Mouse (Mus musculus): ENCODE measurements around the gene Slc25a44. TPM values are rescaled to one million over a fixed set of nuclear protein-coding genes. Genes with fewer than 3 reads are reported as not detected.

Gene Slc25a44
- polyA plus RNA-seq, 1 experiment from 2014 or later: 18.3 TPM

DNA sequence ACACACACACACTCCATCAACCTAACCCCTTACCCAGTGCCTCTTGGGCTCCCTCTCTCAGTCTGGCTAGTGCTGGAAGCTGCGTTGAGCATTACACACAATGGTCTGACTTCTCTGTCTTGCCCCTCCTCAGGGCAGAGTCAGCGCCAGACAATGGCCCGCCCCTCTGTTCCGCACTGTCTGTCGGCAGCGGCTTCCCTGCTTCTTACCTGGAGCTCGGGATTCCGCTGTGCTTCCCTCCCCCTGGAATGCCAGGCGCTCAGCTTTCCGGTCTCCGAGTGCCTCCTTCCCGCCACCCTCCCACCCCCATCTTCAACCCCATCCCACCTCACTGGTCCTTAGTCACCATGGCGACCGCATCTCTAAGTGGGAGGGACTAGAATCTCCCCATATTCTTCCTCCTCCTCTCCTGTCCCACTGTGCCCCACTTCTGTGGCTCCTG is 33.9 kb upstream of the Slc25a44 start:
- Histone ChIP-seq H3K4me1 (peaks cover 29% of the 10 kb centered on the region), H3K27me3 (0 out of 2 replicates have a peak, but pooled peaks cover 22% of the 10 kb centered on the region), H3K9me3 (no peaks in the 10 kb centered on the region), H3K27ac (no peak overlapping the region), H3K4me2 (replicated peaks) (peak overlapping the region; percentile 57), H3K36me3 (no peaks in the 10 kb centered on the region), H3K9ac (peak overlapping the region; percentile 48), H3K4me3 (peak overlapping the region; percentile 30)
- 3% methylated on average over 14 of the region's 14 CpGs for WGBS
- ATAC-seq (ENCODE audit: low FRiP score, low read depth): no peak

DNA sequence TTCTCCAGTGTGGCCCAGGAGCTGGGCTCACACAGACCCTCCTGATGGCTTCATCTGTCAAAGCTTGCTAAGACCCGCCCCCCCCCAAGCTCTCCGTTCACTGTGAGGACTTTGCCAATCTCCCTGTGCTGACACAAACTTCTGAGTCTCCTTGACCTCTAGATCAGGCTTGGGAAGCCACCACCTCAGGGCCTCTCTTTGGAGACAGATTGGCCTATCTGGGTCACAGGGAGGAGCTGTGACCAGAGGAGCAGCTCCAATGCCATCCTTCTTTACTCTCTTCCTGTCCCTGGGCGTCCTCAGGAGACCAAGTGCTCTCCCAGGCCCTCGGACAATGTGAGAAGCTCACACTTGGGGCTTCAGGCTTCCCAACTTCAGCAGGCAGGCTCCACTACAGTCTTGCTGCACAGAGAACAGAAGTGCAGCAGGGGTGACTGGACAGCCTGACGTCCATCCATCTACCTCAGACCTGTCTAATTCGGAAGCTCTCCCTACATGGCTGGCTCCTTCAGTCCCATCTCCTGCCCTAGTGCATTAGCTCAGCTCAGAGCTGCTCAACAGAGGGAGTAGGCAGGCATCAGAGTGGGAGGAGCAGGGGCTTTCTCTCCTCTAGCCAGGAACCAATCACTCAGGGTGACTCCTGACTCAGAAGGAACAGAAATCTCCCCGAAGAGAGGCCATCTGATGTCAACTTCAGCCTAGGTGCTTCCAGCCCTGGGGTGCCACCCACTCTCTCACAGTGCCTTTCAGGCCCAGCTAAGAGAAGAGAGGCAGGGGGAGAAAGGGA is 32.0 kb upstream of the Slc25a44 start:
- 69% methylated on average over 7 of the region's 7 CpGs for WGBS
- no peak for ATAC-seq (ENCODE audit: low FRiP score, low read depth)
- Histone ChIP-seq H3K27me3 (0 out of 2 replicates have a peak, but pooled peaks cover 25% of the 10 kb centered on the region), H3K9me3 (no peaks in the 10 kb centered on the region), H3K4me3 (no peak overlapping the region), H3K27ac (no peak overlapping the region), H3K4me2 (replicated peaks) (no peak overlapping the region), H3K9ac (no peak overlapping the region), H3K36me3 (no peaks in the 10 kb centered on the region), H3K4me1 (peaks cover 29% of the 10 kb centered on the region)

DNA sequence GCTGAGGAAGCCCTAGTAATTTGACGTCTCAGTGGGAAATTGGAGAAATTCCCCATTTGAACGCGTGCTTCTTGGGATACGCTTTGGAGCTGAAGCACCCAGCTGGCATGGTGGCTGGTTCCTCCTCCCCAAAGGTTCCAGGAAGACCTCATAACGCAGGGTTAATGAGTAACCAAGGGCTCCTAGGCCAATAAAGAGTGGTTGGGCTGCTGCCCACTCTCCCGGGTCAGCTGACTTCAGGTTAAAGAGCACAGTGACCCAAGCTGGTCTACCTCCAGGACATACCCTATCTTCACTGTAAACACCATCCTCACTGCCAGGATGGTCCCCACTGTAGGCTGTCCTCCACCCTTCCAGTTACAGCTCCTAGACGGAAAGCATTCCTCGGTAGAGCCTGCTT is 31.4 kb upstream of the Slc25a44 start:
- ATAC-seq (ENCODE audit: low FRiP score, low read depth): no peak
- Histone ChIP-seq H3K27me3 (0 out of 2 replicates have a peak, but pooled peaks cover 25% of the 10 kb centered on the region), H3K9me3 (no peaks in the 10 kb centered on the region), H3K27ac (no peak overlapping the region), H3K4me2 (replicated peaks) (no peak overlapping the region), H3K9ac (no peak overlapping the region), H3K4me3 (no peak overlapping the region), H3K36me3 (no peaks in the 10 kb centered on the region), H3K4me1 (peaks cover 26% of the 10 kb centered on the region)
- WGBS: 83% methylated on average over 8 of the region's 8 CpGs

DNA sequence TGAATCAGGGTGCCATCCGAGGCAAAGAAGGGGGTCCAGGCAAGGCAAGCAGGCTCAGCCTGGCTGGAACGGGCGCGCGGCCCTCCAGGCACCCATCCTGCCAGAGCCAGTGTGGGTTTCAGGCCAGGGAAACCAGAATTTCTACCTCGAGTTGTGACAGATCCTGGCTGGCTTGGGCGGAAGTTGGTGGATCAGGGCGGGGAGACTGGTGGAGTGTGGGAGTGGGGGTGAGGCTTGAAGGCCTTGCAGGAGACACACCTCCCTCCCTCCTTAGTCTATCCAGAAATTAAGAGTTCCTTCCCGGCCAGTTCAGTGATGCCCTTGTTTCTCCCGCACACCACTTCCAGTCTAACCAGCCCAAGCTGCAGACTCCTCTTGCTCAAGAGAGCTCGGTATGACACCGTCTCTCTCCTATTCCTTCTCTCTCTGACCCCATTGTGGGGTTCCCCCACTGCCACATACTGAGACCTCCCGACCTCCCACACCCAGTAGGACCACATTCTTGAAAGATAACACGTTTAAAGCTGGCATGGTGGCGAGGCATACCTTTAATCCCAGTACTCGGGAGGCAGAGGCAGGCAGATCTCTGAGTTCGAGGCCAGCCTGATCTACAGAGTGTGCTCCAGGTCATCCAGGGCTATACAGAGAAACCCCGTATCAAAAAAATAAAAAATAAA is 30.8 kb upstream of the Slc25a44 start:
- H3K9me3 ChIP-seq: no peaks in the 10 kb centered on the region
- 0 out of 2 replicates have a peak, but pooled peaks cover 25% of the 10 kb centered on the region for H3K27me3 ChIP-seq
- H3K27ac ChIP-seq: peak overlapping the region; percentile 33; the same call in 1 of the 2 replicates
- peaks cover 20% of the 10 kb centered on the region for H3K4me1 ChIP-seq
- 70% methylated on average over 18 of the region's 18 CpGs for WGBS
- no peak for ATAC-seq (ENCODE audit: low FRiP score, low read depth)
- H3K9ac ChIP-seq: no peak overlapping the region
- H3K4me2 ChIP-seq (replicated peaks): peak overlapping the region; percentile 25; the same call in 1 of the 2 replicates
- H3K4me3 ChIP-seq: no peak overlapping the region
- H3K36me3 ChIP-seq: no peaks in the 10 kb centered on the region

DNA sequence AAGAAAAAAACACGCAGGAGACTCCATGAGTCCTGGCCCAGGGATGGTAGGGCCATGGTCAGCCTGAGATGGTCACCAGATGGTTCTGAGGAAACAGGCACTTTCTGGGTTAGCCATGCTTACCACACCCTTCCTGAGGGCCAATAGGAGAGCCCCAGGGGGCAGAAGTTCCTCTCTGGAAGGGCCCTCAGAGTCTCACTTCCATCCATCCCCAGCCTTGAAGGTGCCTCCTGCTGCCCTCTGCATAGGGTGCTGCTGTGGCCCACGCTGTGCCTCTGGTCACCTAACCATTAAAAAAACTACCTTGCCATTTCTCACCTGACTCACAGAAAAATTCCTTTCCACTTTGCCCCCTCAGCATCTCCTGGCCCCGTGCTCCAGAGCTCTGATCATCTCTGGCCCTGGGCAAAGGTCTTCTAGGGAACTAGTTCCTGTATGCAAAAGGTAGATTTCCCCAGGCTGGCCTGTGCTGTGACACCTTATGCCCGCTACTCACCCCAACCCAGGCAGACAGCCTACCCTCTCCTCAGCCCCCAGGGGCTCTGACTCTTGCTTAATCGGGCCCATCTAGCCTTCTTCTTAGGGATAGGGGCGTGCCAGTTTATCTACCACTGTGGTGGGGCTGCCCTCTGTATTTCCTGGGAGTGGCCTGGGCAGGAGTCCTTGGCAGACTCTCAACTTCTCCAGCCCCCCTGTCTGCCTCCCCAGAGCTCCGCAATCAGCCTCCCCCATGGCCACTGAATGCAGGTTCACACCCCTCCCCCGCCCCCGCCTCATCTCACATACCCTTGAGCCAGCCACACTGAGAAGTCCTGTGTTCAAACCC is 30.0 kb upstream of the Slc25a44 start:
- ATAC-seq (ENCODE audit: low FRiP score, low read depth): no peak
- Histone ChIP-seq H3K9me3 (no peaks in the 10 kb centered on the region), H3K4me3 (no peak overlapping the region), H3K9ac (no peak overlapping the region), H3K36me3 (no peaks in the 10 kb centered on the region), H3K4me2 (replicated peaks) (peak overlapping the region; percentile 25), H3K27me3 (0 out of 2 replicates have a peak, but pooled peaks cover 21% of the 10 kb centered on the region), H3K27ac (peak overlapping the region; percentile 33; the same call in 1 of the 2 replicates), H3K4me1 (peaks cover 19% of the 10 kb centered on the region)
- WGBS: 43% methylated on average over 9 of the region's 9 CpGs

DNA sequence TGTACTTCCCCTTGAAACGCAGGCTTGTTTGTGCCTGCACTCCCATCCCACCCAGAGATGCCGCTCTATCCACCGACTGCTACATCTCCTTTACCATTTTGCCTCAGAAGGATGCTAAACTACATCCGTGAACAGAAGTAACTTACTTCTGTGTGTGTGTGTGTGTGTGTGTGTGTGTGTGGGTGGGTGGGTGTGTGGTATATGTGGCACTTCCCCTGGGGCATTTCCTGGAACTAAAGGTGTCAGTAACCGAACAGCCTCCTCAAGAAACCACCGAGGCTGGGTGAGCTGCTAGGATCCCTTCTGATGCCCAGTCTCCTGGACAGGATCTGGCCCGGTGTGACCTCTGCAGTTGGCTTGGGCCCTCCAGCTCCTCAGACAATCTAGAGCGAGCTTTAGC is 29.0 kb upstream of the Slc25a44 start:
- Histone ChIP-seq H3K36me3 (no peaks in the 10 kb centered on the region), H3K9me3 (no peaks in the 10 kb centered on the region), H3K4me2 (replicated peaks) (no peak overlapping the region), H3K4me3 (no peak overlapping the region), H3K27me3 (0 out of 2 replicates have a peak, but pooled peaks cover 12% of the 10 kb centered on the region), H3K27ac (no peak overlapping the region), H3K4me1 (peaks cover 25% of the 10 kb centered on the region), H3K9ac (no peak overlapping the region)
- WGBS: 73% methylated on average over 8 of the region's 8 CpGs
- no peak for ATAC-seq (ENCODE audit: low FRiP score, low read depth)

DNA sequence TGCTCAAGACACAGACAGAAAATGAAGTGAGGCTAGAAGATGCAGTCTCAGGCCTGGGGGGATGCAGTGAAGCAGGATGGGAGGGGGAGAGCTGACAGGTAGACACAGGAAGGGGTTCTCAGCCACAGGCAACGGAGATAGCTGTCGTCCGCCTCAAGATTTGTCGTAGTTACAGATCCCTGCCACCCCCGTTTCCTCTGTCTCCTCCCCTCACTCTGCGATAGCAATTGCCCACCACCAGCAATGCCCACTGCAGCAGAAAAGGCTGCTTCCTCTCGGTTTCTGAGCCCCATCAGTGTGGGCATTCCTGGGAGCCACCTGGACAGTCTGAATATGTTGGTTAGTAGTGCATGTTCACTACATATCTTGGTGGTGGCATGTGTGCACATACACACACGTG is 28.4 kb upstream of the Slc25a44 start:
- H3K36me3 ChIP-seq: no peaks in the 10 kb centered on the region
- H3K4me3 ChIP-seq: no peak overlapping the region
- no peak overlapping the region for H3K4me2 ChIP-seq (replicated peaks)
- H3K9ac ChIP-seq: no peak overlapping the region
- H3K27me3 ChIP-seq: 0 out of 2 replicates have a peak, but pooled peaks cover 10% of the 10 kb centered on the region
- no peak for ATAC-seq (ENCODE audit: low FRiP score, low read depth)
- peaks cover 21% of the 10 kb centered on the region for H3K4me1 ChIP-seq
- H3K9me3 ChIP-seq: no peaks in the 10 kb centered on the region
- WGBS: 54% methylated on average over 8 of the region's 8 CpGs
- no peak overlapping the region for H3K27ac ChIP-seq

DNA sequence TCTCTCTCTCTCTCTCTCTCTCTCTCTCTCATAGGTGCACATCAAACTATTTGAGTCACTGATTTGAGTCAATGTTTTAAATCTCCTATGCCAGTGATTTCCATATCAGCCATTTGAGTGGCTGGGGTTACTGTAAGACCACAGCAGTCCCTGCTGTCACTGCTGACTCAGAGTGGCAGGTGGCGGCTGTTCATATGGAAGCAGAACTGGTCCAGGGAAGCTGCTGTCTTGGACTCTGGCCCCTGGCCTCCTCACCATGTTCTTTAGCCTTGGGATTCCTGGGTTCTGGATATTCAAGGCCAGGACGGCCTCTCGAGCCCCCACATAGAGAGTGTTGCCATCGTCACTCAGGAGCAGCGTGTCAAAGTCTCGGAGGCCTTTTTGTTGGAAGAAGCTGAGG is 27.8 kb upstream of the Slc25a44 start:
- ATAC-seq (ENCODE audit: low FRiP score, low read depth): no peak
- WGBS: 75% methylated on average over 6 of the region's 6 CpGs

DNA sequence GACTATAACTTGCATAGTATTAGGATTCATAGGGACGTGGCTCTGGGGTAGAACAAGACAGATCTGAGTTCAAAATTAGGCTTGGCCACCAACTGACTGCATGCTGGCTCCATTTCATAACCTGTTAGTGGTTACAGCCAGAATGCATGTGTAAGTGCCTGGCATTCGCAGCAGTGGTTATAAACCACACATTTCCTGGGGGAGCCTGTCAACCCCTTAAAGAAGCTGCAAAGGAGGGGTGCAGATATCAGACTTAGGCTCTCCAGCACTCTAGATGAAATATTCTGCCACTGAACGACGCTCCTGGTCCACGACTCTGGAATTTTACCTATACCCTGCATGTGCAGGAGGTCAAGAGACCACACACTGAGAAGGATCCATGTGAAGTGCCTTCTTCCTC is 27.3 kb upstream of the Slc25a44 start:
- H3K4me2 ChIP-seq (replicated peaks): no peak overlapping the region
- no peak overlapping the region for H3K27ac ChIP-seq
- 69% methylated on average over 5 of the region's 5 CpGs for WGBS

More for the DNA sequence above, 27.8 kb upstream of the Slc25a44 start:
- H3K36me3 ChIP-seq: no peaks in the 10 kb centered on the region
- peaks cover 17% of the 10 kb centered on the region for H3K4me1 ChIP-seq
- 0 out of 2 replicates have a peak, but pooled peaks cover 7% of the 10 kb centered on the region for H3K27me3 ChIP-seq
- H3K9me3 ChIP-seq: no peaks in the 10 kb centered on the region
- no peak overlapping the region for H3K4me3 ChIP-seq
- no peak overlapping the region for H3K27ac ChIP-seq
- no peak overlapping the region for H3K4me2 ChIP-seq (replicated peaks)
- H3K9ac ChIP-seq: no peak overlapping the region

DNA sequence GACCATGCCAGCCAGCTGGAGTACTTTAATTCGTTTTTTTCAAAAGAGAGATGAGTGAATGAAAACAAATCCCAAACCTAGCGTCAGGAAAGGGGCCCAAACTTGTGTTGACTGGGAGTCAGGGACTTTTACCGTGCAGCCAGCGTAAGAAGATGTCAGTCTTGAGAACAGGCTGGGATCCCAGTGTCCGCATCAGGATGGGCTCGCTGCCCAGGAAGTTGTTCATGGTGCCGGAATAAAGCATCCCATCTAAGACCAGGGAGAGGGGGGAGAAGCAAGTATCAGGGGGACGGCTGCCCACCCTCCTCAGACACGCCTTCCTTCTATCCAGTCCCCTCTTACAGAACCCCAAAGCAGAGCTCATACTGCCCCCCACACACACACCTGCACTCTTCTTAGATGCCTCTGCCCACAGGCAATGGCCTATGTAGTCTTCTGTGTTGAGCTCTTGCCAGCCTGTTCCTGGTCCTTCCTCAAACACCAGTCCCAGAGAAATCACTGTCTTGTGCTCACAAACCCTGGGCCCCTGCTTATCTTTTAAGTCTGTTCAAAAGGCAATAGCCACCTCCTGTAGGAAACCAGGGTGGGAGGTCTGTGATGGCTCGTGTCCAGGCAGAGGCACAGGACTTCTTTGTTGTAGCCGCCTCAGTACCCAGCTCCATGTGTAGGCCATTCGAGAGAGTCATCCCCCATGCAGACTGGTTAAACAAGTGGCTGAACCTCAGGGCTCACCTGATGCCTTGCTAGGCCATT is 25.6 kb upstream of the Slc25a44 start:
- Histone ChIP-seq H3K36me3 (no peaks in the 10 kb centered on the region), H3K27ac (no peak overlapping the region; the same call in 1 of the 2 replicates), H3K9me3 (no peaks in the 10 kb centered on the region), H3K4me2 (replicated peaks) (peak overlapping the region; percentile 59; the same call in 1 of the 2 replicates), H3K4me3 (no peak overlapping the region), H3K27me3 (0 out of 2 replicates have a peak, but pooled peaks cover 7% of the 10 kb centered on the region), H3K4me1 (peaks cover 17% of the 10 kb centered on the region), H3K9ac (no peak overlapping the region)
- WGBS: 79% methylated on average over 12 of the region's 12 CpGs
- no peak for ATAC-seq (ENCODE audit: low FRiP score, low read depth)

More for the DNA sequence above, 27.3 kb upstream of the Slc25a44 start:
- no peaks in the 10 kb centered on the region for H3K9me3 ChIP-seq
- no peak overlapping the region for H3K9ac ChIP-seq
- ATAC-seq (ENCODE audit: low FRiP score, low read depth): no peak
- no peak overlapping the region for H3K4me3 ChIP-seq
- H3K36me3 ChIP-seq: no peaks in the 10 kb centered on the region
- peaks cover 17% of the 10 kb centered on the region for H3K4me1 ChIP-seq
- 0 out of 2 replicates have a peak, but pooled peaks cover 7% of the 10 kb centered on the region for H3K27me3 ChIP-seq
